Mouse (Mus musculus) monocyte, adult 2 months (primary cell): Measurements from ENCODE around the gene Vmn1r121.
"Not testable (repeated sequence)": the region's sequence is repeated elsewhere in the genome, so short reads cannot be mapped to it uniquely, and the experiment has no call there.

Experiments
- DNase-seq, 2 experiments: peaks; one replicate each; pipeline ENCODE4 v3.0.0; 2022; ENCODE audit warnings: low spot score in 2 of 2, low read depth in 1 of 2

The Vmn1r121 gene

GRCm38 (mm10) chr7:21098413-21098812, at the start of gene Vmn1r121:
TSS of gene Vmn1r121 (minus strand) at chr7:21098513.
- DNase-seq = not testable (repeated sequence)

- not testable (repeated sequence) for DNase-seq
These were observed 35.7 kb upstream of the Vmn1r121 start, which contains the start of gene Vmn1r122 for GRCm38 (mm10) chr7:21134028-21134427. TSS of gene Vmn1r122 (minus strand) at chr7:21134128.

GRCm38 (mm10) chr7:21053684-21054083, 44.6 kb downstream of the Vmn1r121 start, which contains the start of gene Vmn1r120:
TSS of gene Vmn1r120 (minus strand) at chr7:21053784.
- DNase-seq = not testable (repeated sequence)
